Mouse (Mus musculus) stomach, postnatal 0 days (tissue): ENCODE results near the gene Parvb.

Source experiments
- CTCF ChIP-seq: IDR thresholded peaks from 2 replicates; pipeline ENCODE4 v1.5.1; 2016; ENCODE audit warnings: antibody characterized with exemption, low read depth, mild to moderate bottlenecking, moderate library complexity
- EP300 ChIP-seq: optimal IDR thresholded peaks from 2 replicates; pipeline ENCODE3; 2016; ENCODE audit warnings: antibody characterized with exemption

DNA sequence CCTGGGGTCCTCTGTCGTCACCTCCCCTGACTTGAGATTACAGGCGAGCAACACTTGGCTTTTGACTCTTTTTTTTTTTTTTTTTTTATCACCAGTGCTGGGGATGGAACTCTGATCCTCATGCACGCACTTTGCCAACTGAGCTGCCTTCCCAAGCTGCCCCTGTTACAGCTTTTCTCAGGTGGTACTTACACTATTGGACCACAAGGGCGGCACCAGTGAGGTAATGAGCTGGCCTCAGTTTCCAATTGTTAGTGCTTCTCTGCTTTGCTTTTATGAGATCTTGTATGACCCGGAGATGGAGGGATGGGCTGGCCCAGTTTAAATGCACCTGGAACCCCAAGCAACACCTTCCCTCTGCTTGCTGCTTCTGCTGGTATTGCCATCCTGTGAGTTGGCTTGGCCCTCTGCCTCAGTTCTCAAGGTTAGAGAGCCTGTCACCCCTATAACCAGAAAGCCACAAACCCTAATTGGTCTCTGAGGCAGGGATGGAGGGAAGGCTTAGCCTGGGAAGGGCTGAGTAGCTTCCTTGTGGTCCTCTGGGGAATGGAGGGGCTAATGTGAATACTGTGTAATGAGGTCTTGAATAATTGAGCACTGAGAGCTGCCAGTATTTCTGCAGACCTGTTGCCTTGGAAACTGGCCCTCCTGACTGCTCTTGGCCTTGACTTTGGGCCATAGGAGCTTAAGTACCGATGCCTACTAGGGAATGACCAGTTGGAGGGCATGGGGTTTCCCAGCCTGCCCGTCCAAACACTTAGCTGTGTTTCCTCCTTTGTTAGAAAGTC is 3.1 kb downstream of the Parvb start:
- TF ChIP-seq CTCF (peak; percentile 12; the same call in 1 of the 2 replicates), EP300 (no peak)
